Comparison of ENCODE assay signal across 9 mouse cellular contexts in genomic region chr10:110878641-110879040, GRCm38 (mm10). TPM values are rescaled to one million over a fixed set of nuclear protein-coding genes. Genes with fewer than 3 reads are reported as not detected.
A peak's percentile ranks its signal among the peaks of the same experiment; 100 is the strongest.
DNase-seq lines count a peak whose midpoint lies in the region; ATAC-seq lines count a peak whose summit lies in the region.
"Had no signal": no experiment of that assay in that cellular context is flagged by ENCODE, and none has a peak within 500 bp of the region (broad histone marks: within the 10 kb centered on the region; RNA-seq: fewer than 3 reads in every experiment).

No protein-coding gene starts in this region.

- peak overlapping the region; percentile 29; the same call in 1 of the 2 replicates for H3K4me2 ChIP-seq in kidney, embryonic 16.5 days (replicated peaks; ENCODE audit: low read depth, low read length)

- H3K4me3 ChIP-seq in kidney, embryonic 16.5 days (ENCODE audit: low read length) = no peak overlapping the region
- no peak overlapping the region for H3K4me3 ChIP-seq in limb, embryonic 10.5 days

- no peaks in the 10 kb centered on the region for H3K36me3 ChIP-seq in kidney, embryonic 16.5 days (ENCODE audit: insufficient read depth, low read length)
- no peaks in the 10 kb centered on the region for H3K36me3 ChIP-seq in limb, embryonic 10.5 days

- DNase-seq in kidney, adult 11 months = no peak
- DNase-seq in ES-CJ7 (ENCODE audit: low read depth, low spot score) (peak; percentile 45), R1 (ENCODE audit: low read depth, low spot score) (peak; percentile 80)
- DNase-seq in heart, postnatal 4 days = peak; percentile 11
- no peak for DNase-seq in limb, embryonic 10.5 days (ENCODE audit: low spot score)
- DNase-seq: adrenal gland, postnatal 14 days; right cerebral cortex, adult 18-20 months had no signal

- ATAC-seq in kidney, embryonic 16.5 days (ENCODE audit: low FRiP score, low TSS enrichment) = no peak
- ATAC-seq in megakaryocyte, adult 5-6 weeks (ENCODE audit: poor library complexity, severe bottlenecking) = no peak

- H3K4me1 ChIP-seq in kidney, embryonic 16.5 days (ENCODE audit: insufficient read depth, low read length) = peaks cover 25% of the 10 kb centered on the region
- H3K4me1 ChIP-seq in limb, embryonic 10.5 days = peaks cover 22% of the 10 kb centered on the region

- no peak overlapping the region for H3K9ac ChIP-seq in kidney, embryonic 16.5 days (replicated peaks; ENCODE audit: low read length)

- WGBS in kidney, embryonic 16.5 days = 24% methylated on average over 5 of the region's 5 CpGs
- 41% methylated on average over 5 of the region's 5 CpGs for WGBS in limb, embryonic 10.5 days

- peak overlapping the region; percentile 81; the same call in 1 of the 2 replicates for H3K27ac ChIP-seq in kidney, embryonic 16.5 days (ENCODE audit: low read length)
- H3K27ac ChIP-seq in limb, embryonic 10.5 days = no peak overlapping the region; the same call in 1 of the 2 replicates

- H3K9me3 ChIP-seq in kidney, embryonic 16.5 days (ENCODE audit: low read length) = no peaks in the 10 kb centered on the region
- no peaks in the 10 kb centered on the region for H3K9me3 ChIP-seq in limb, embryonic 10.5 days (replicated peaks)

- no peaks in the 10 kb centered on the region for H3K27me3 ChIP-seq in kidney, embryonic 16.5 days (ENCODE audit: insufficient read depth, low read length)
- H3K27me3 ChIP-seq in limb, embryonic 10.5 days (ENCODE audit: low read depth, poor library complexity, severe bottlenecking) = no peaks in the 10 kb centered on the region

RNA-seq across cellular contexts. Expression of gene Csrp2, which starts 40.9 kb away (rescaled TPM):
- polyA plus RNA-seq in kidney, embryonic 16.5 days (2015; fragmentation: Nextera tagmentation; extraction: Ambion mirVana) = 210 and 244 TPM in 2 replicates
- total RNA-seq in heart, postnatal 4 days (2021) = 100 to 1,000 TPM; 267 to 274 TPM
- 179 and 195 TPM in 2 replicates for polyA plus RNA-seq in limb, embryonic 10.5 days (2016; fragmentation: Nextera tagmentation; extraction: Ambion mirVana)
- total RNA-seq in megakaryocyte, adult 5-6 weeks (2015) = 56.4 and 57.9 TPM in 2 replicates
- 174 and 176 TPM in 2 replicates for total RNA-seq in megakaryocyte, adult 5-6 weeks (2017)

Comparison
In these comparisons a context has a peak if more than half of its experiments do, and no peak if none do; other contexts are left out.
1. DNase-seq: peak in ES-CJ7 (single experiment), R1 (single experiment) and heart, postnatal 4 days (single experiment); none in kidney, adult 11 months (single experiment) and limb, embryonic 10.5 days (single experiment).